Mouse (Mus musculus) neural tube, embryonic 15.5 days (tissue): ENCODE results near the gene Ergic1. TPM values are rescaled to one million over a fixed set of nuclear protein-coding genes. Genes with fewer than 3 reads are reported as not detected.

Source experiments
- ATAC-seq: fragments of 200-750 bp; cut with Nextera tagmentation; 2 replicates; pipeline ENCODE4 v1.8.0; 2017; ENCODE audit warnings: mild to moderate bottlenecking, moderate TSS enrichment, moderate library complexity; ENCODE audit not compliant: low FRiP score
- H3K27ac ChIP-seq: fragments of 300-500 bp; sonication (generic); replicated peaks from 2 replicates; pipeline ENCODE4 v1.5.1; 2015; ENCODE audit warnings: mild to moderate bottlenecking, inconsistent platforms
- H3K27me3 ChIP-seq: fragments of 300-500 bp; sonication (generic); replicated peaks from 2 replicates; pipeline ENCODE4 v1.6.1; 2015; ENCODE audit warnings: inconsistent platforms
- H3K36me3 ChIP-seq: fragments of 300-500 bp; sonication (generic); 2 replicates; pipeline ENCODE4 v1.6.1; 2015; ENCODE audit warnings: inconsistent platforms
- H3K4me1 ChIP-seq: fragments of 300-500 bp; sonication (generic); 2 replicates; pipeline ENCODE4 v1.6.1; 2015; ENCODE audit warnings: inconsistent platforms
- H3K4me2 ChIP-seq: fragments of 300-500 bp; sonication (generic); 2 replicates; pipeline ENCODE4 v1.6.1; 2015; ENCODE audit warnings: inconsistent platforms, mild to moderate bottlenecking, moderate library complexity
- H3K4me3 ChIP-seq: fragments of 300-500 bp; sonication (generic); replicated peaks from 2 replicates; pipeline ENCODE4 v1.5.1; 2015; ENCODE audit warnings: mild to moderate bottlenecking, inconsistent platforms
- H3K9ac ChIP-seq: fragments of 300-500 bp; sonication (generic); replicated peaks from 2 replicates; pipeline ENCODE4 v1.6.1; 2015; ENCODE audit warnings: mild to moderate bottlenecking, inconsistent platforms
- H3K9me3 ChIP-seq: fragments of 300-500 bp; sonication (generic); replicated peaks from 2 replicates; pipeline ENCODE4 v1.6.1; 2016; ENCODE audit warnings: inconsistent platforms
- WGBS: fragments of 180-500 bp; shearing (Covaris S2); methylation state at CpG from one replicate; pipeline ENCODE4 v1.1.7; 2015; ENCODE audit warnings: mixed read lengths; 5-methylcytosine and 5-hydroxymethylcytosine counted together
- polyA plus RNA-seq: library from polyadenylated mRNA; unstranded; fragments of >200 nt; fragmentation: Nextera tagmentation; extraction: Ambion mirVana; gene quantifications from 2 replicates; pipeline ENCODE4 v1.2.1, GENCODE M21; 2015

The Ergic1 gene
- polyA plus RNA-seq, 1 experiment from 2014 or later: 89.7 TPM

- WGBS: 2% methylated on average over 26 of the region's 26 CpGs
These were observed 115.5 kb downstream of the Ergic1 start for GRCm38 (mm10) chr17:26676616-26677376.

GRCm38 (mm10) chr17:26677711-26678637, 116.7 kb downstream of the Ergic1 start:
- Histone ChIP-seq H3K27ac (no peak overlapping the region), H3K36me3 (peaks cover 4% of the 10 kb centered on the region), H3K9me3 (no peaks in the 10 kb centered on the region), H3K4me3 (peak overlapping the region; percentile 97; the same call in 1 of the 2 replicates), H3K4me2 (peak overlapping the region; percentile 72), H3K27me3 (peaks cover 3% of the 10 kb centered on the region; the same call in 1 of the 2 replicates), H3K9ac (peak overlapping the region; percentile 6), H3K4me1 (peaks cover 32% of the 10 kb centered on the region)
- WGBS: 81% methylated on average over 7 of the region's 7 CpGs
- ATAC-seq: no peak

More at GRCm38 (mm10) chr17:26676616-26677376, 115.5 kb downstream of the Ergic1 start:
- ATAC-seq: peak; percentile 91
- Histone ChIP-seq H3K27me3 (peaks cover 8% of the 10 kb centered on the region; the same call in 1 of the 2 replicates), H3K9ac (peak overlapping the region; percentile 84), H3K4me3 (peak overlapping the region; percentile 97), H3K27ac (peak overlapping the region; percentile 93), H3K4me2 (peak overlapping the region; percentile 72), H3K36me3 (peaks cover 4% of the 10 kb centered on the region), H3K9me3 (no peaks in the 10 kb centered on the region), H3K4me1 (peaks cover 32% of the 10 kb centered on the region)

- Histone ChIP-seq H3K4me3 (no peak overlapping the region), H3K36me3 (peaks cover 12% of the 10 kb centered on the region), H3K4me1 (peaks cover 29% of the 10 kb centered on the region), H3K27me3 (no peaks in the 10 kb centered on the region), H3K4me2 (no peak overlapping the region), H3K27ac (no peak overlapping the region), H3K9ac (no peak overlapping the region), H3K9me3 (no peaks in the 10 kb centered on the region)
- 88% methylated on average over 6 of the region's 6 CpGs for WGBS
- no peak for ATAC-seq
These were observed 120.0 kb downstream of the Ergic1 start for GRCm38 (mm10) chr17:26681276-26681675.

- no peaks in the 10 kb centered on the region for H3K9me3 ChIP-seq
- peaks cover 22% of the 10 kb centered on the region for H3K4me1 ChIP-seq
- H3K36me3 ChIP-seq: peaks cover 9% of the 10 kb centered on the region
- ATAC-seq: no peak
- no peak overlapping the region for H3K27ac ChIP-seq
- no peak overlapping the region for H3K9ac ChIP-seq
- no peak overlapping the region for H3K4me2 ChIP-seq
- H3K4me3 ChIP-seq: no peak overlapping the region
- H3K27me3 ChIP-seq: no peaks in the 10 kb centered on the region
- 93% methylated on average over 17 of the region's 17 CpGs for WGBS
These were observed 125.2 kb downstream of the Ergic1 start for GRCm38 (mm10) chr17:26686334-26687000.

- Histone ChIP-seq H3K27me3 (no peaks in the 10 kb centered on the region), H3K27ac (peak overlapping the region; percentile 67), H3K9ac (0 out of 2 replicates have a peak overlapping the region, but pooled peaks have one; percentile 5), H3K9me3 (no peaks in the 10 kb centered on the region), H3K4me2 (no peak overlapping the region), H3K4me1 (peaks cover 29% of the 10 kb centered on the region), H3K36me3 (peaks cover 3% of the 10 kb centered on the region), H3K4me3 (no peak overlapping the region)
- 64% methylated on average over 8 of the region's 8 CpGs for WGBS
- ATAC-seq: no peak
These were observed 127.8 kb downstream of the Ergic1 start for GRCm38 (mm10) chr17:26688795-26689735.

GRCm38 (mm10) chr17:26689810-26690209, 128.5 kb downstream of the Ergic1 start:
- Histone ChIP-seq H3K4me2 (no peak overlapping the region), H3K4me1 (peaks cover 29% of the 10 kb centered on the region), H3K27me3 (no peaks in the 10 kb centered on the region), H3K27ac (peak overlapping the region; percentile 67; the same call in 1 of the 2 replicates), H3K9me3 (no peaks in the 10 kb centered on the region), H3K4me3 (no peak overlapping the region), H3K36me3 (no peaks in the 10 kb centered on the region), H3K9ac (no peak overlapping the region)
- WGBS: 51% methylated on average over 2 of the region's 2 CpGs
- ATAC-seq: no peak

GRCm38 (mm10) chr17:26690236-26690635, 128.9 kb downstream of the Ergic1 start:
- H3K4me2 ChIP-seq: no peak overlapping the region
- no peak overlapping the region for H3K4me3 ChIP-seq
- no peak for ATAC-seq
- H3K27me3 ChIP-seq: no peaks in the 10 kb centered on the region
- 0 out of 2 replicates have a peak overlapping the region, but pooled peaks have one; percentile 67 for H3K27ac ChIP-seq
- peaks cover 29% of the 10 kb centered on the region for H3K4me1 ChIP-seq
- H3K9ac ChIP-seq: no peak overlapping the region
- H3K36me3 ChIP-seq: no peaks in the 10 kb centered on the region
- WGBS: 77% methylated on average over 5 of the region's 5 CpGs
- no peaks in the 10 kb centered on the region for H3K9me3 ChIP-seq

- H3K9ac ChIP-seq: no peak overlapping the region
- no peaks in the 10 kb centered on the region for H3K27me3 ChIP-seq
- H3K27ac ChIP-seq: no peak overlapping the region
- H3K9me3 ChIP-seq: no peaks in the 10 kb centered on the region
- no peak overlapping the region for H3K4me2 ChIP-seq
- H3K4me3 ChIP-seq: no peak overlapping the region
- peaks cover 29% of the 10 kb centered on the region for H3K4me1 ChIP-seq
- WGBS: 92% methylated on average over 7 of the region's 7 CpGs
- no peak for ATAC-seq
- peaks cover 7% of the 10 kb centered on the region; the same call in 1 of the 2 replicates for H3K36me3 ChIP-seq
These were observed 129.8 kb downstream of the Ergic1 start for GRCm38 (mm10) chr17:26691110-26691509.

GRCm38 (mm10) chr17:26693424-26693823, 132.1 kb downstream of the Ergic1 start:
- Histone ChIP-seq H3K27ac (no peak overlapping the region), H3K9ac (no peak overlapping the region), H3K4me3 (no peak overlapping the region), H3K4me1 (peaks cover 27% of the 10 kb centered on the region), H3K4me2 (no peak overlapping the region), H3K36me3 (peaks cover 27% of the 10 kb centered on the region), H3K9me3 (no peaks in the 10 kb centered on the region), H3K27me3 (no peaks in the 10 kb centered on the region)
- 66% methylated on average over 7 of the region's 7 CpGs for WGBS
- no peak for ATAC-seq

GRCm38 (mm10) chr17:26694171-26694570, 132.9 kb downstream of the Ergic1 start:
- H3K4me3 ChIP-seq: no peak overlapping the region
- H3K9me3 ChIP-seq: no peaks in the 10 kb centered on the region
- peaks cover 34% of the 10 kb centered on the region for H3K36me3 ChIP-seq
- H3K27me3 ChIP-seq: no peaks in the 10 kb centered on the region
- H3K4me1 ChIP-seq: peaks cover 19% of the 10 kb centered on the region
- ATAC-seq: no peak
- no peak overlapping the region for H3K4me2 ChIP-seq
- H3K27ac ChIP-seq: no peak overlapping the region
- 72% methylated on average over 7 of the region's 7 CpGs for WGBS
- no peak overlapping the region for H3K9ac ChIP-seq
